Mouse (Mus musculus) MEL (cell line): ENCODE measurements around the gene Sars. TPM values are rescaled to one million over a fixed set of nuclear protein-coding genes. Genes with fewer than 3 reads are reported as not detected.

Experiments used
- DNase-seq: peaks from one replicate; pipeline ENCODE4 v3.0.0; 2011; ENCODE audit warnings: low read depth, low spot score
- H3K27ac ChIP-seq: 2 replicates; pipeline ENCODE4 v1.5.1; 2012; ENCODE audit warnings: low read depth, mild to moderate bottlenecking, control low read depth, low read length, moderate library complexity; ENCODE audit not compliant: control insufficient read depth
- H3K27me3 ChIP-seq, 2 experiments: fragments of 150-350 bp in 1 of 2; sonication (generic) in 1 of 2; 2 replicates each; pipeline ENCODE4 v1.6.1; 2012; ENCODE audit warnings: low read length in 2 of 2, mild to moderate bottlenecking in 2 of 2, improper control_type of control experiment in 1 of 2, moderate library complexity in 1 of 2; ENCODE audit not compliant: insufficient read depth in 2 of 2, control insufficient read depth in 1 of 2
- H3K36me3 ChIP-seq, 2 experiments: 2 replicates each; pipeline ENCODE4 v1.6.1; 2012 to 2014; ENCODE audit warnings: low read length in 2 of 2, improper control_type of control experiment in 1 of 2, inconsistent platforms in 1 of 2, mild to moderate bottlenecking in 1 of 2; ENCODE audit not compliant: insufficient read depth in 2 of 2, control insufficient read depth in 1 of 2
- H3K4me1 ChIP-seq, 2 experiments: fragments of 150-350 bp in 1 of 2; sonication (generic) in 1 of 2; 2 replicates each; pipeline ENCODE4 v1.6.1; 2012; ENCODE audit warnings: low read length in 2 of 2, improper control_type of control experiment in 1 of 2, mild to moderate bottlenecking in 1 of 2; ENCODE audit not compliant: insufficient read depth in 2 of 2, control insufficient read depth in 1 of 2
- H3K4me3 ChIP-seq, 2 experiments: fragments of 150-350 bp in 1 of 2; sonication (generic) in 1 of 2; 2 replicates each; pipeline ENCODE4 v1.5.1; 2012; ENCODE audit warnings: low read depth in 2 of 2, low read length in 2 of 2, mild to moderate bottlenecking in 2 of 2, moderate library complexity in 2 of 2, control low read depth in 1 of 2, improper control_type of control experiment in 1 of 2; ENCODE audit not compliant: control insufficient read depth in 1 of 2, insufficient read depth in 1 of 2
- H3K79me2 ChIP-seq: 2 replicates; pipeline ENCODE4 v1.6.1; 2012; ENCODE audit warnings: mild to moderate bottlenecking, low read length, moderate library complexity; ENCODE audit not compliant: control insufficient read depth, poor library complexity, insufficient read depth
- H3K9ac ChIP-seq: 2 replicates; pipeline ENCODE4 v1.6.1; 2012; ENCODE audit warnings: low read depth, mild to moderate bottlenecking, control low read depth, low read length, moderate library complexity; ENCODE audit not compliant: control insufficient read depth, poor library complexity, severe bottlenecking
- H3K9me3 ChIP-seq: fragments of 150-350 bp; sonication (generic); replicated peaks from 2 replicates; pipeline ENCODE4 v1.6.1; 2012; ENCODE audit warnings: mild to moderate bottlenecking, low read length, improper control_type of control experiment, moderate library complexity; ENCODE audit not compliant: insufficient read depth
- CHD1 ChIP-seq: IDR thresholded peaks from 2 replicates; pipeline ENCODE4 v1.6.1; 2012; ENCODE audit warnings: low read depth, mild to moderate bottlenecking, inconsistent platforms, low read length, improper control_type of control experiment
- CHD2 ChIP-seq: IDR thresholded peaks from 2 replicates; pipeline ENCODE4 v1.6.1; 2011; ENCODE audit warnings: low read length, improper control_type of control experiment
- CTCF ChIP-seq, 3 experiments: IDR thresholded peaks in 2 of 3; conservative IDR thresholded peaks in 1 of 3; 2 replicates each; pipeline ENCODE4 v1.5.1; 2011 to 2012; ENCODE audit warnings: low read length in 3 of 3, low read depth in 2 of 3, mild to moderate bottlenecking in 2 of 3, improper control_type of control experiment in 1 of 3, inconsistent platforms in 1 of 3, mixed read lengths in 1 of 3, moderate library complexity in 1 of 3; ENCODE audit not compliant: control insufficient read depth in 1 of 3, insufficient read depth in 1 of 3, poor library complexity in 1 of 3, severe bottlenecking in 1 of 3
- E2F4 ChIP-seq: IDR thresholded peaks from 2 replicates; pipeline ENCODE4 v1.6.1; 2011; ENCODE audit warnings: low read depth, low read length, improper control_type of control experiment, borderline replicate concordance
- EP300 ChIP-seq, 2 experiments: IDR thresholded peaks; 2 replicates each; pipeline ENCODE4 v1.6.1; 2011; ENCODE audit warnings: improper control_type of control experiment in 2 of 2, low read length in 2 of 2, low read depth in 1 of 2, mild to moderate bottlenecking in 1 of 2
- GATA1 ChIP-seq: IDR thresholded peaks from 2 replicates; pipeline ENCODE4 v1.6.1; 2011; ENCODE audit warnings: low read depth, low read length, improper control_type of control experiment
- JUND ChIP-seq: IDR thresholded peaks from 2 replicates; pipeline ENCODE4 v1.6.1; 2011; ENCODE audit warnings: low read depth, mild to moderate bottlenecking, improper control_type of control experiment, low read length
- MAX ChIP-seq: IDR thresholded peaks from 2 replicates; pipeline ENCODE4 v1.6.1; 2011; ENCODE audit warnings: low read length, improper control_type of control experiment
- MYB ChIP-seq: IDR thresholded peaks from 2 replicates; pipeline ENCODE4 v1.6.1; 2011; ENCODE audit warnings: mild to moderate bottlenecking, low read depth, low read length, improper control_type of control experiment
- NRF1 ChIP-seq: IDR thresholded peaks from 2 replicates; pipeline ENCODE4 v1.6.1; 2014; ENCODE audit warnings: low read depth, mild to moderate bottlenecking, inconsistent platforms, low read length, improper control_type of control experiment, moderate library complexity; ENCODE audit not compliant: poor library complexity, insufficient read depth, severe bottlenecking
- POLR2A ChIP-seq, 2 experiments: IDR thresholded peaks; 2 replicates each; pipeline ENCODE4 v1.6.1; 2011 to 2012; ENCODE audit warnings: low read length in 2 of 2, mild to moderate bottlenecking in 2 of 2, control low read depth in 1 of 2, improper control_type of control experiment in 1 of 2, low read depth in 1 of 2, moderate library complexity in 1 of 2; ENCODE audit not compliant: control insufficient read depth in 1 of 2, insufficient read depth in 1 of 2, poor library complexity in 1 of 2
- POLR2AphosphoS2 ChIP-seq: IDR thresholded peaks from 2 replicates; pipeline ENCODE4 v1.6.1; 2011; ENCODE audit warnings: low read length, improper control_type of control experiment
- POLR2AphosphoS5 ChIP-seq: IDR thresholded peaks from 2 replicates; pipeline ENCODE4 v1.6.1; 2012; ENCODE audit warnings: low read depth, borderline replicate concordance, mild to moderate bottlenecking, inconsistent platforms, low read length, moderate library complexity, mixed read lengths
- RAD21 ChIP-seq: IDR thresholded peaks from 2 replicates; pipeline ENCODE4 v1.6.1; 2011; ENCODE audit warnings: mild to moderate bottlenecking, low read depth, low read length, improper control_type of control experiment
- RCOR1 ChIP-seq: IDR thresholded peaks from 2 replicates; pipeline ENCODE4 v1.6.1; 2012; ENCODE audit warnings: low read depth, mild to moderate bottlenecking, inconsistent platforms, low read length, improper control_type of control experiment
- SIN3A ChIP-seq: IDR thresholded peaks from 2 replicates; pipeline ENCODE4 v1.6.1; 2012; ENCODE audit warnings: low read length, improper control_type of control experiment, inconsistent platforms
- TAL1 ChIP-seq: IDR thresholded peaks from 2 replicates; pipeline ENCODE4 v1.6.1; 2012; ENCODE audit warnings: mild to moderate bottlenecking, inconsistent platforms, low read length, moderate library complexity, mixed read lengths
- TCF12 ChIP-seq: IDR thresholded peaks from 2 replicates; pipeline ENCODE4 v1.6.1; 2014; ENCODE audit warnings: low read depth, mild to moderate bottlenecking, inconsistent platforms, low read length, improper control_type of control experiment, moderate library complexity
- USF2 ChIP-seq, 2 experiments: IDR thresholded peaks; 2 replicates each; pipeline ENCODE4 v1.6.1; 2011 to 2012; ENCODE audit warnings: improper control_type of control experiment in 2 of 2, low read length in 2 of 2, borderline replicate concordance in 1 of 2, inconsistent platforms in 1 of 2, low read depth in 1 of 2, mild to moderate bottlenecking in 1 of 2; ENCODE audit not compliant: insufficient read depth in 1 of 2
- ZKSCAN1 ChIP-seq: IDR thresholded peaks from 2 replicates; pipeline ENCODE4 v1.6.1; 2012; ENCODE audit warnings: low read depth, mild to moderate bottlenecking, inconsistent platforms, low read length, improper control_type of control experiment, moderate library complexity
- polyA plus RNA-seq, 2 experiments: library from polyadenylated mRNA; stranded (reverse) in 1 of 2; unstranded in 1 of 2; fragments of >175 nt in 1 of 2; fragments of >200 nt in 1 of 2; gene quantifications; 2 replicates each; pipeline versions ENCODE4 v1.2.1 to v1.2.4; 2012; ENCODE audit warnings: low replicate concordance in 2 of 2, low read depth in 1 of 2; ENCODE audit not compliant: insufficient read length in 2 of 2, insufficient read depth in 1 of 2, missing spikeins in 1 of 2
- total RNA-seq: library from RNA; depleted of rRNA; stranded (reverse); fragments of 300-350 nt; gene quantifications from 2 replicates; pipeline ENCODE4 v1.2.3, GENCODE M21; 2012

The Sars gene
- total and polyA plus RNA-seq, 3 experiments, result 202 to 337 TPM; not detected in 1

- TF ChIP-seq SIN3A (peak; percentile 92), CTCF (IDR thresholded peaks at IDR 0.05 in 2 of 3, conservative IDR thresholded peaks at IDR 0.05 in 1 of 3; ENCODE audit: control insufficient read depth in 1 of 3, insufficient read depth in 1 of 3, low read depth in 2 of 3, low read length in 3 of 3, poor library complexity in 1 of 3, severe bottlenecking in 1 of 3) (peak in 2 of 3 experiments; percentile 89 to 95), MYB (0 out of 2 replicates have a peak, but pooled peaks have one; percentile 38), MAX (no peak), GATA1 (no peak), RAD21 (peak; percentile 89), JUND (peak; percentile 38; the same call in 1 of the 2 replicates), CHD2 (no peak), POLR2A (IDR thresholded peaks at IDR 0.05; ENCODE audit: control insufficient read depth in 1 of 2, insufficient read depth in 1 of 2, low read depth in 1 of 2, low read length in 2 of 2, poor library complexity in 1 of 2) (no peak), ZKSCAN1 (no peak), USF2 (IDR thresholded peaks at IDR 0.05; ENCODE audit: borderline replicate concordance in 1 of 2, insufficient read depth in 1 of 2, low read depth in 1 of 2, low read length in 2 of 2) (no peak), NRF1 (no peak), RCOR1 (0 out of 2 replicates have a peak, but pooled peaks have one; percentile 28), EP300 (IDR thresholded peaks at IDR 0.05; ENCODE audit: low read depth in 1 of 2, low read length in 2 of 2) (peak in 1 of 2 experiments; percentile 63; a peak in 2 of 4 replicates)
These were observed 55.9 kb downstream of the Sars start (continued) for GRCm38 (mm10) chr3:108389111-108389545.

GRCm38 (mm10) chr3:108386186-108386585, 58.8 kb downstream of the Sars start:
- peaks cover 4% of the 10 kb centered on the region; the same call in 1 of the 2 replicates for H3K79me2 ChIP-seq
- no peak overlapping the region for H3K9ac ChIP-seq
- H3K9me3 ChIP-seq, result no peaks in the 10 kb centered on the region
- no peak overlapping the region for H3K27ac ChIP-seq
- DNase-seq, result no peak
- H3K36me3 ChIP-seq, result peaks cover 0 to 9% of the 10 kb centered on the region in 2 experiments; a peak in 2 of 4 replicates
- H3K4me1 ChIP-seq, result peaks cover 0 to 20% of the 10 kb centered on the region in 2 experiments; a peak in 3 of 4 replicates
- TF ChIP-seq TCF12 (no peak), E2F4 (no peak), SIN3A (no peak), JUND (no peak), CHD1 (no peak), POLR2AphosphoS2 (no peak), POLR2AphosphoS5 (no peak), MAX (no peak), POLR2A (IDR thresholded peaks at IDR 0.05; ENCODE audit: control insufficient read depth in 1 of 2, insufficient read depth in 1 of 2, low read depth in 1 of 2, low read length in 2 of 2, poor library complexity in 1 of 2) (no peak), TAL1 (no peak)
- TF ChIP-seq, all 39 proteins: peak for 0
- Histone ChIP-seq H3K4me3 (no peak overlapping the region), H3K27me3 (no peaks in the 10 kb centered on the region)
